Mouse (Mus musculus): ENCODE measurements around the gene Tex14. TPM values are rescaled to one million over a fixed set of nuclear protein-coding genes. Genes with fewer than 3 reads are reported as not detected.
"Not testable (repeated sequence)": the region's sequence is repeated elsewhere in the genome, so short reads cannot be mapped to it uniquely, and the experiment has no call there.

Tex14 gene
- polyA plus RNA-seq, 1 experiment from 2014 or later: not detected

DNA sequence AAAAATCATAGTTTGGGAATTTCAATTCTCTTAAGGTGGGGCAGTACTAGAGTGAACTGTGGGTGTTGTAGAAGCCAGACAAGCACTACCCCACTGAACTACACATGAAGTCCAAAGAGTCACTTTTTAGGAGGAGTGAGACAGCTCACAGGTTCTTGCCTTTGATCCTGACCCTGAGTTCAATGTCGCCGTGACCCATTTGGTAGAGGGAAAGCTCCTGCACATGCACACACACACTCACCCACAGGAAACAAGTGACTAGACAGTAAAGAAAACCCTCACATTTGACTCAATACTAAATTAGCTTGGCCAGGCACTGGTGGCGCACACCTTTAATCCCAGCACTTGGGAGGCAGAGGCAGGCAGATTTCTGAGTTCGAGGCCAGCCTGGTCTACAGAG is 20.3 kb upstream of the Tex14 start:
- ATAC-seq (ENCODE audit: insufficient number of reproducible peaks, insufficient read depth, low FRiP score, low read depth): no peak
- WGBS: 93% methylated on average over 4 of the region's 4 CpGs

DNA sequence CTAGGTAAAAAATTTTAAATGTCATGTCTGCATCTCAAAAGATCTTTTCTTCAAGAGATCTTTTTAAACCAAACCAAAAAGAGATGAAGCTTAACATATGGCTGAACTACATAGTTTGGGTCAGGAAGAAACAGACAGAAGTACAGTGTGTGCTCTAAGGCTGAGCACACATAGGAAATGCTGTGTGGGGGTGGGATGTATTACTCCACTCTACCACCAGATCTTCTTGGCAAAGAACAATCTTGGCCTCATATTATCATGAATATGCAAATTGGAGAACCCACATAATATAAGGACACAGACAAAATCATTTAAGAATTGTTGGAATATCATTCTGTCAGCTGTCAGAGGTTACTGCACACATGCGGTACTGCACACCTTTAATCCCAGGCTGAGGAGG is 19.2 kb upstream of the Tex14 start:
- Histone ChIP-seq H3K27me3 (ENCODE audit: control insufficient read depth, insufficient read depth, low read length) (no peaks in the 10 kb centered on the region), H3K4me1 (ENCODE audit: control insufficient read depth, insufficient read depth, low read length) (no peaks in the 10 kb centered on the region), H3K4me3 (ENCODE audit: low read depth, low read length) (no peak overlapping the region), H3K36me3 (ENCODE audit: control insufficient read depth, insufficient read depth, low read length) (no peaks in the 10 kb centered on the region; the same call in 1 of the 2 replicates), H3K4me2 (replicated peaks; ENCODE audit: low read depth, low read length) (no peak overlapping the region), H3K27ac (ENCODE audit: low read length) (no peak overlapping the region), H3K9me3 (ENCODE audit: control insufficient read depth, low read depth, low read length) (no peaks in the 10 kb centered on the region), H3K9ac (replicated peaks; ENCODE audit: low read depth, low read length) (no peak overlapping the region)
- 88% methylated on average over 1 of the region's 1 CpGs for WGBS
- no peak for ATAC-seq (ENCODE audit: insufficient number of reproducible peaks, insufficient read depth, low FRiP score, low read depth)

More for the DNA sequence above, 20.3 kb upstream of the Tex14 start:
- H3K36me3 ChIP-seq (ENCODE audit: control insufficient read depth, insufficient read depth, low read length): no peaks in the 10 kb centered on the region; the same call in 1 of the 2 replicates
- H3K27me3 ChIP-seq (ENCODE audit: control insufficient read depth, insufficient read depth, low read length): no peaks in the 10 kb centered on the region
- H3K27ac ChIP-seq (ENCODE audit: low read length): no peak overlapping the region
- no peaks in the 10 kb centered on the region for H3K9me3 ChIP-seq (ENCODE audit: control insufficient read depth, low read depth, low read length)
- no peak overlapping the region for H3K4me3 ChIP-seq (ENCODE audit: low read depth, low read length)
- H3K9ac ChIP-seq (replicated peaks; ENCODE audit: low read depth, low read length): no peak overlapping the region
- H3K4me1 ChIP-seq (ENCODE audit: control insufficient read depth, insufficient read depth, low read length): no peaks in the 10 kb centered on the region
- no peak overlapping the region for H3K4me2 ChIP-seq (replicated peaks; ENCODE audit: low read depth, low read length)

DNA sequence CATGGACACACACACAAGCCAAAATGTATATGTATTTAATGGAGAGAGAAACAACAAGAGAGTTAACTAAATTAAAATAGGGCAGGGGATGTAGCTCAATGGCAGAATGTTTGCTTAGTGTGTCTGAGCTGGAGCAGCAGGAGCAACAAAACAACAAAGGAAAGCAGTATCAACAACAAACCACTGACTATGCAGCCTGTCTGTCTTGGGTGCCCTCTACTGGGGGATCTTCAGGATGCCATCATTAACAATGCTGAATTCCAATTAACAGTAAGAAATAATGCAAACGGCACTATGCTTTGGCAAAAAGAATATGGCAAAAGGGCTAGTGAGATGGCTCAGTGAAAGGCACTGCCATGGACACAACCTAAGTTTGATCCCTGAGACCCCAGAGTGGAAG is 11.0 kb upstream of the Tex14 start:
- Histone ChIP-seq H3K36me3 (ENCODE audit: control insufficient read depth, insufficient read depth, low read length) (no peaks in the 10 kb centered on the region), H3K9me3 (ENCODE audit: control insufficient read depth, low read depth, low read length) (no peaks in the 10 kb centered on the region), H3K4me1 (ENCODE audit: control insufficient read depth, insufficient read depth, low read length) (no peaks in the 10 kb centered on the region), H3K9ac (replicated peaks; ENCODE audit: low read depth, low read length) (no peak overlapping the region), H3K27me3 (ENCODE audit: control insufficient read depth, insufficient read depth, low read length) (no peaks in the 10 kb centered on the region), H3K27ac (ENCODE audit: low read length) (no peak overlapping the region), H3K4me2 (replicated peaks; ENCODE audit: low read depth, low read length) (no peak overlapping the region), H3K4me3 (ENCODE audit: low read depth, low read length) (no peak overlapping the region)
- no peak for ATAC-seq (ENCODE audit: insufficient number of reproducible peaks, insufficient read depth, low FRiP score, low read depth)
- 62% methylated on average over 1 of the region's 1 CpGs for WGBS

DNA sequence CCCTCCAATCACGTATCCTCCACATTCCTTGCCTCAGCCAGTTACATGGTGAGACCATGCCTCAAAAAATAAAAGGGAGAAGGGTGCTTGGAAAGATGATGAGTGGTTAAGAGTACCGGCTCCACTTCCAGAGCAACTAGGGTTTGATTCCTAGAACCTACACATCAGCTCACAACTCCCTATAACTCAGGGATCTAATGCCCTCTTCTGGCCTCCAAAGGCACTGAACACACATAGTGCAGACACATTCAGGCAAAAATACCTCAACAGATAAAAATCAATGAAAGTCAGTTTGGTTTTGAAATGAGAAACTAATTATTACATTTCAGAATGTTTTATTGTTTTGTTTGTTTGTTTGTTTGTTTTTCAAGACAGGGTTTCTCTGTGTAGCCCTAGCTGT is 6.5 kb upstream of the Tex14 start:
- no peaks in the 10 kb centered on the region for H3K27me3 ChIP-seq (ENCODE audit: control insufficient read depth, insufficient read depth, low read length)
- no peaks in the 10 kb centered on the region for H3K36me3 ChIP-seq (ENCODE audit: control insufficient read depth, insufficient read depth, low read length)
- no peaks in the 10 kb centered on the region for H3K4me1 ChIP-seq (ENCODE audit: control insufficient read depth, insufficient read depth, low read length)
- 87% methylated on average over 2 of the region's 2 CpGs for WGBS
- ATAC-seq (ENCODE audit: insufficient number of reproducible peaks, insufficient read depth, low FRiP score, low read depth): no peak
- H3K9ac ChIP-seq (replicated peaks; ENCODE audit: low read depth, low read length): no peak overlapping the region
- H3K27ac ChIP-seq (ENCODE audit: low read length): no peak overlapping the region
- no peak overlapping the region for H3K4me2 ChIP-seq (replicated peaks; ENCODE audit: low read depth, low read length)
- H3K9me3 ChIP-seq (ENCODE audit: control insufficient read depth, low read depth, low read length): no peaks in the 10 kb centered on the region
- no peak overlapping the region for H3K4me3 ChIP-seq (ENCODE audit: low read depth, low read length)

DNA sequence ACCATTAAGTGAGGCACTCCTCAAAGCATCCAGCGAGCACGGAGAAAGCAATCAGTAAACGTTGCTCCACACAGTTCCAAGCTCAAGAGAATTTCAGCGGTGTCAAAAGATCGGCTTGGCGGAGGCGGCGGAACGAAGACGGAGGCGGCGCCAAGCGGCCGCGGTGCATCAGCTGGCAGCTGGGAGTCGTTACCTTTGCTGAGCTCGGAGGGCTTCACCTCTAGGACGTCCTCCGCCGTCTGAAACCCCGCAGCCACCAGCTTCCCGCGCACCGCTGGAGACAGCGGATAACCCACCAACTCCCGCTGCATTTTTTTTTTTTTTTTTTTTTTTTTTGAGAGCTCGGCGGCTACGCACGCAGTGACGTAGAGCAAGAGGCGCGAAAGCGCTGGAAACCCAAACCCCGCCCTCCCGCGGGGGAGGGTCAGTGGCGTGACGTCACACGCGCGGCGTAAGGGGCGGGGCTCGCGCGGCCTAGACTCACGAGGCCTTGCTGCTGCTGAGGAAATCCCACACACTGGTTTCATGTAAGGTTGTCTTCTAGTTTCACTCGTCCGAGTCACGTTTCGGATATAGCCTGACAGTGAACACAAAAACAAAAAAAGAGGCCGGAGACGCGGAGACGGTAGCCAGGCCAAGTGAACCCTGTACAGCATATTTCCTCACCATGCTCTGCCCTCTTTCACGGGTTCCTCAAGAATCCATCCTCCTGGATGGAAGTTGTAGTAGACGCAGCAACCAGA is 583 bp upstream of the Tex14 start:
- H3K9me3 ChIP-seq (ENCODE audit: control insufficient read depth, low read depth, low read length): no peaks in the 10 kb centered on the region
- H3K4me2 ChIP-seq (replicated peaks; ENCODE audit: low read depth, low read length): peak overlapping the region; percentile 46
- H3K36me3 ChIP-seq (ENCODE audit: control insufficient read depth, insufficient read depth, low read length): no peaks in the 10 kb centered on the region
- H3K27me3 ChIP-seq (ENCODE audit: control insufficient read depth, insufficient read depth, low read length): no peaks in the 10 kb centered on the region
- WGBS: 2% methylated on average over 58 of the region's 58 CpGs
- no peaks in the 10 kb centered on the region for H3K4me1 ChIP-seq (ENCODE audit: control insufficient read depth, insufficient read depth, low read length)
- peak overlapping the region; percentile 47 for H3K9ac ChIP-seq (replicated peaks; ENCODE audit: low read depth, low read length)
- peak; percentile 91 for ATAC-seq (ENCODE audit: insufficient number of reproducible peaks, insufficient read depth, low FRiP score, low read depth)
- peak overlapping the region; percentile 47 for H3K4me3 ChIP-seq (ENCODE audit: low read depth, low read length)
- H3K27ac ChIP-seq (ENCODE audit: low read length): peak overlapping the region; percentile 89

DNA sequence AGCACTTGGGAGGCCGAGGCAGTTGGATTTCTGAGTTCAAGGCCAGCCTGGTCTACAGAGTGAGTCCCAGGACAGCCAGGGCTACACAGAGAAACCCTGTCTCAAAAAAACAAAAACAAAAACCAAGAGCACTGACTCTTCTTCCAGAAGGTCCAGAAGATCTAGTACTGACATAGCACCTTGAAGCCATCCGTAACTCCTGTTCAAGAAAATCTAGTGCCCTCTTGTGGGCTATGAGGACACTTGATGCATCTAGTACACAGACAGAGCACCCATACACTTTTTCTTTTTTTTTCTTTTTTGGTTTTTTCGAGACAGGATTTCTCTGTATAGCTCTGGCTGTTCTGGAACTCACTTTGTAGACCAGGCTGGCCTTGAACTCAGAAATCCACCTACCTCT is 8.5 kb downstream of the Tex14 start:
- not testable (repeated sequence) for H3K4me1 ChIP-seq (ENCODE audit: control insufficient read depth, insufficient read depth, low read length); ATAC-seq (ENCODE audit: insufficient number of reproducible peaks, insufficient read depth, low FRiP score, low read depth); H3K9me3 ChIP-seq (ENCODE audit: control insufficient read depth, low read depth, low read length); H3K27me3 ChIP-seq (ENCODE audit: control insufficient read depth, insufficient read depth, low read length); H3K27ac ChIP-seq (ENCODE audit: low read length); H3K9ac ChIP-seq (replicated peaks; ENCODE audit: low read depth, low read length); H3K4me3 ChIP-seq (ENCODE audit: low read depth, low read length); H3K36me3 ChIP-seq (ENCODE audit: control insufficient read depth, insufficient read depth, low read length); H3K4me2 ChIP-seq (replicated peaks; ENCODE audit: low read depth, low read length)
- 63% methylated on average over 3 of the region's 3 CpGs for WGBS

DNA sequence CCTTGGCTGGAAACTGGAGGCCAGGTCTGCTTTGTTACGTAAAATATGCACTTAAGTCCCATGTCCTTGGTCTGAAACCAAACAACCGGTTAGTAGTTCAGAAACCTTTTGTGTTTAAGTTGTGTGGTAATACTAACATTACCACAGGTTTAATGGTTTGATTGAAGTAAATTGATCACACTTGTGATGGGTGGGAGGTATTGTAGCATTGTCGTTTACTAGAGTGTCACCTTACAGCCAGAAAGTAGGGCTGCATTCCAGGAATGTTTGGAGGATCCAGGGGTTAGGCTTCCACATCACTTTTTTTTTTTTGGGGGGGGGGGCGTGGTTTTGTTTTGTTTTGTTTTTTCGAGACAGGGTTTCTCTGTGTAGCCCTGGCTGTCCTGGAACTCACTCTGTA is 11.3 kb downstream of the Tex14 start:
- Histone ChIP-seq H3K4me1 (ENCODE audit: control insufficient read depth, insufficient read depth, low read length) (no peaks in the 10 kb centered on the region), H3K9me3 (ENCODE audit: control insufficient read depth, low read depth, low read length) (no peaks in the 10 kb centered on the region), H3K36me3 (ENCODE audit: control insufficient read depth, insufficient read depth, low read length) (no peaks in the 10 kb centered on the region), H3K4me3 (ENCODE audit: low read depth, low read length) (no peak overlapping the region), H3K4me2 (replicated peaks; ENCODE audit: low read depth, low read length) (no peak overlapping the region), H3K27ac (ENCODE audit: low read length) (no peak overlapping the region), H3K9ac (replicated peaks; ENCODE audit: low read depth, low read length) (no peak overlapping the region), H3K27me3 (ENCODE audit: control insufficient read depth, insufficient read depth, low read length) (no peaks in the 10 kb centered on the region)
- WGBS: 50% methylated on average over 5 of the region's 5 CpGs
- no peak for ATAC-seq (ENCODE audit: insufficient number of reproducible peaks, insufficient read depth, low FRiP score, low read depth)

DNA sequence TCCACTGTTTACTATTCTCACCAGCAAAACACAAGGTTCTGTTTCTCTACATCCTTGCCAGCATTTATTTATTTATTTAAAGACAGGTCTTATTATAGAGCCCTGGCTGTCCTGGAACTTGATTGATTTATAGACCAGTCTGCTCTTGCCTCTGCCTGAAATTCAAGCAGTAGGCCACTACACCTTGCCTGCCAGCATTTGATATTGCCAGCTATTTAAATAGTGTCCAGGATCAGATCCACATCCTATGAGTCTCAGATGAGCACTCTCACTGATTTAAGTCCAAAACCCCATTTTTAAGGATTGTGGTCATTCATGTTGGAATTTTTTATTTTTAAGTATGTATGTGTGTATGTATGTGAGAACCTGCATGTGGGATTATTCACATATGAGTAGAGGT is 16.0 kb downstream of the Tex14 start:
- H3K9ac ChIP-seq (replicated peaks; ENCODE audit: low read depth, low read length): no peak overlapping the region
- no peak overlapping the region for H3K27ac ChIP-seq (ENCODE audit: low read length)
- no peaks in the 10 kb centered on the region for H3K9me3 ChIP-seq (ENCODE audit: control insufficient read depth, low read depth, low read length)
- H3K27me3 ChIP-seq (ENCODE audit: control insufficient read depth, insufficient read depth, low read length): no peaks in the 10 kb centered on the region
- ATAC-seq (ENCODE audit: insufficient number of reproducible peaks, insufficient read depth, low FRiP score, low read depth): no peak
- H3K4me3 ChIP-seq (ENCODE audit: low read depth, low read length): no peak overlapping the region
- no peaks in the 10 kb centered on the region for H3K4me1 ChIP-seq (ENCODE audit: control insufficient read depth, insufficient read depth, low read length)
- no peaks in the 10 kb centered on the region for H3K36me3 ChIP-seq (ENCODE audit: control insufficient read depth, insufficient read depth, low read length)
- H3K4me2 ChIP-seq (replicated peaks; ENCODE audit: low read depth, low read length): no peak overlapping the region

DNA sequence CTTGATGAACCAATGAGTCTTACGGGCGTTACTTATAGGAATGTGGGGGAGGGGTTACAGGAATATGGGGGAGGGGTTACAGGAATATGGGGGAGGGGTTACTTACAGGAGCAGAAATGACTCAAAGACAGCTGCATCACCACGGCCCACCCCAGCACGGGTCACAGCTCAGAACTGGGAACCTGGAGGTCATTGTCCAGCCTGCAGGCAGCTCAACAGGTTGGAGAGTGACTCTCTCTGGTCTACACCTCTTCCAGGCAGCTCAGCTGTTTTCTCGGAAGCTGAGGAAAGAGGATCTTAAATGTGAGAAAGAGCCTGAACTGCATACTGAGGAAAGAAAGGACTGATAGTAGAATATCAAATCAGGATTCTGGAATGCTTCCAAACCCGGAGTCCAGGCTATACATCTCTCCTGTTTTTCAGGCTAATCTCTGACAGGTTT is 16.9 kb downstream of the Tex14 start:
- Histone ChIP-seq H3K4me2 (replicated peaks; ENCODE audit: low read depth, low read length) (peak overlapping the region; percentile 67), H3K36me3 (ENCODE audit: control insufficient read depth, insufficient read depth, low read length) (no peaks in the 10 kb centered on the region), H3K9me3 (ENCODE audit: control insufficient read depth, low read depth, low read length) (no peaks in the 10 kb centered on the region), H3K4me3 (ENCODE audit: low read depth, low read length) (peak overlapping the region; percentile 30; the same call in 1 of the 2 replicates), H3K9ac (replicated peaks; ENCODE audit: low read depth, low read length) (peak overlapping the region; percentile 40; the same call in 1 of the 2 replicates), H3K27ac (ENCODE audit: low read length) (peak overlapping the region; percentile 90), H3K4me1 (ENCODE audit: control insufficient read depth, insufficient read depth, low read length) (no peaks in the 10 kb centered on the region), H3K27me3 (ENCODE audit: control insufficient read depth, insufficient read depth, low read length) (no peaks in the 10 kb centered on the region)
- no peak for ATAC-seq (ENCODE audit: insufficient number of reproducible peaks, insufficient read depth, low FRiP score, low read depth)
- WGBS: 8% methylated on average over 6 of the region's 6 CpGs
